Mouse (Mus musculus): ENCODE measurements around the gene Dnajc12. TPM values are rescaled to one million over a fixed set of nuclear protein-coding genes. Genes with fewer than 3 reads are reported as not detected.
A peak's percentile ranks its signal among the peaks of the same experiment; 100 is the strongest.

Gene Dnajc12
- total and polyA plus RNA-seq, 3 experiments, result 2.9 to 7.3 TPM; not detected in 1

DNA sequence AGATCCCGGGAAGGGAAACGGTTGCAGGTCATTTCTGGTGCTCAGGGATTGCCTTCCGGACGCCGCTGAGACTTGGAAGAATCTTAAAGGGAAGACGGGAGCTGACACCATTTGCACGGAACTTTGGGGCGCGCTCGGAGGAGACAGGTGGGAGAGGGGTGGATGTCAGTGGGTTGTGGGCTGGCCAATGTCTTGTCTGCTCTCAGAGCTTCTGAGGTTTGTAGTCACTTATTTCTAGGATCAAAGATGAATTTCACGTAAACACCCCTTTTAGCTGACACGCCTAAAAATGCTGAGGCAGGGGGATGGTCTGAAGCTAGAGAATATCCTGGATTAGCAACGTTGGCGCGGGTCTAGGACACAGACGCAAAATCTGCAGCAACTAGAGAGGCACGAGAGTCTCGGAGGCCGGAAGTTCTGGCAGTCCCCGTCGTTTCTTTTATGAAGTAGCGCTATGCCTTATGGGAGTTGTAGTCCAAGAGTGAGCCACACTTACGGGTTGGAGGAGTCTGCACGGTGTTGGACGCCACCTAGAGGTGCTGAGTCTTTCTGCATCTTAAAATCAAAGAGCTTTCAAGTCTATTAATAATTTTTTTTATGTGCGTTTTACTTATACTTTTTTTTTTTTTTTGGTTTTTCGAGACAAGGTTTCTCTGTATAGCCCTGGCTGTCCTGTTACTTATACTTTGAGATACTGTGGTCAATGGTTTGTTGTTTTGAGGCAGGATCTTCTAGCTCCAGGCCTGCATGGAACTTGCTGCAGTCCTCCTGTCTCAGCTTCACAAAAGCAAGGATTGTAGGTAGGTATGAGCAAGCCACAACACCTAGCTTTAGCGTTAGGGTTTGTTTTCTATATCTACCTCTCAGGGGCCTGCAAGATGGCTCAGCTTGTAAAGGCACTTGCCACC is at the start of gene Dnajc12 (continued):
- peak; percentile 65 to 89 (median 76) for TF ChIP-seq CTCF (IDR thresholded peaks at IDR 0.05 in 2 of 3, conservative IDR thresholded peaks at IDR 0.05 in 1 of 3; ENCODE audit: control insufficient read depth in 1 of 3, insufficient read depth in 1 of 3, low read depth in 2 of 3, low read length in 3 of 3, poor library complexity in 1 of 3, severe bottlenecking in 1 of 3)
- TF ChIP-seq ELF1 (IDR thresholded peaks at IDR 0.05; ENCODE audit: low read depth, low read length), result peak; percentile 95
- peak; percentile 87 for TF ChIP-seq SIN3A (IDR thresholded peaks at IDR 0.05; ENCODE audit: low read length)
- TF ChIP-seq ZMIZ1 (IDR thresholded peaks at IDR 0.05; ENCODE audit: low read depth, low read length), result peak; percentile 74
- TF ChIP-seq RCOR1 (IDR thresholded peaks at IDR 0.05; ENCODE audit: low read depth, low read length), result no peak
- peak; percentile 98 for TF ChIP-seq TBP (IDR thresholded peaks at IDR 0.05; ENCODE audit: low read depth, low read length)

DNA sequence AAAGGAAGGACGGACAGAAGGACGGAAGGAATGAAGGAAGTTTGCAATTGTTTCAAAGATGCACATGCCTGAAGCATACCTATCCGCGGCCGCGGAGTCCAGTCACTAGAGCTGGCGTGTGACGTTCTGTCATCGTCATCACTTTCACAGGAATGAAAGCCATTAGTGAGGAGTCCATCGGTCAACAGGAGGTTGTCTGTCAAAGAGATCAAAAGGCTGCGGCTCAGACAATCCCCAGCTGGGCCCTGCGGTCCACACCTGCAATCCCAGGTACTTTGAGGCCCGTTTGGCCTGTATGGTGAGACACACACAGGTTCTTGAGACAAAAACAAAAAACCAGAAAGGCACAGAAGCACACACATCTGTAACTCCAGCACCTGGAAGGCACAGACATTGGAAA is 45.3 kb upstream of the Dnajc12 start:
- TF ChIP-seq ZMIZ1 (IDR thresholded peaks at IDR 0.05; ENCODE audit: low read depth, low read length) (no peak), TCF12 (IDR thresholded peaks at IDR 0.05; ENCODE audit: low read depth, low read length) (no peak), EP300 (IDR thresholded peaks at IDR 0.05; ENCODE audit: low read depth in 1 of 2, low read length in 2 of 2) (no peak), CTCF (IDR thresholded peaks at IDR 0.05 in 2 of 3, conservative IDR thresholded peaks at IDR 0.05 in 1 of 3; ENCODE audit: control insufficient read depth in 1 of 3, insufficient read depth in 1 of 3, low read depth in 2 of 3, low read length in 3 of 3, poor library complexity in 1 of 3, severe bottlenecking in 1 of 3) (no peak), E2F4 (IDR thresholded peaks at IDR 0.05; ENCODE audit: borderline replicate concordance, low read depth, low read length) (no peak), CHD2 (IDR thresholded peaks at IDR 0.05; ENCODE audit: low read length) (no peak), HCFC1 (IDR thresholded peaks at IDR 0.05; ENCODE audit: low read depth, low read length) (no peak), ZC3H11A (IDR thresholded peaks at IDR 0.05; ENCODE audit: low read depth, low read length) (no peak), MXI1 (IDR thresholded peaks at IDR 0.05; ENCODE audit: low read depth, low read length) (no peak), MAZ (IDR thresholded peaks at IDR 0.05; ENCODE audit: low read depth, low read length) (no peak), MAX (IDR thresholded peaks at IDR 0.05; ENCODE audit: low read length) (no peak), POLR2AphosphoS2 (IDR thresholded peaks at IDR 0.05; ENCODE audit: low read length) (no peak), POLR2AphosphoS5 (IDR thresholded peaks at IDR 0.05; ENCODE audit: borderline replicate concordance, low read depth, low read length) (no peak), POLR2A (IDR thresholded peaks at IDR 0.05; ENCODE audit: control insufficient read depth in 1 of 2, insufficient read depth in 1 of 2, low read depth in 1 of 2, low read length in 2 of 2, poor library complexity in 1 of 2) (no peak), MYC (IDR thresholded peaks at IDR 0.05; ENCODE audit: low read depth, low read length) (no peak), GATA1 (IDR thresholded peaks at IDR 0.05; ENCODE audit: low read depth, low read length) (no peak), USF1 (IDR thresholded peaks at IDR 0.05; ENCODE audit: low read depth, low read length) (no peak)
- peak overlapping the region; percentile 98 to 99; a peak in 2 of 4 replicates for H3K4me3 ChIP-seq (ENCODE audit: control insufficient read depth in 1 of 2, insufficient read depth in 1 of 2, low read depth in 2 of 2, low read length in 2 of 2)
- no peak for DNase-seq (ENCODE audit: low read depth, low spot score)
- H3K27me3 ChIP-seq (ENCODE audit: control insufficient read depth in 1 of 2, insufficient read depth in 2 of 2, low read length in 2 of 2), result no peaks in the 10 kb centered on the region
- peaks cover 3 to 12% of the 10 kb centered on the region in 2 experiments; a peak in 3 of 4 replicates for H3K4me1 ChIP-seq (ENCODE audit: control insufficient read depth in 1 of 2, insufficient read depth in 2 of 2, low read length in 2 of 2)
- H3K27ac ChIP-seq (ENCODE audit: control insufficient read depth, low read depth, low read length), result no peak overlapping the region
- peak overlapping the region; percentile 1; the same call in 1 of the 2 replicates for H3K9ac ChIP-seq (ENCODE audit: control insufficient read depth, low read depth, low read length, poor library complexity, severe bottlenecking)
- H3K79me2 ChIP-seq (ENCODE audit: control insufficient read depth, insufficient read depth, low read length, poor library complexity), result peaks cover 21% of the 10 kb centered on the region
- peaks cover 0 to 10% of the 10 kb centered on the region in 2 experiments; a peak in 2 of 4 replicates for H3K36me3 ChIP-seq (ENCODE audit: control insufficient read depth in 1 of 2, insufficient read depth in 2 of 2, low read length in 2 of 2)
- H3K9me3 ChIP-seq (replicated peaks; ENCODE audit: insufficient read depth, low read length), result no peaks in the 10 kb centered on the region
